Mouse (Mus musculus): ENCODE measurements around the gene Mrgprg. TPM values are rescaled to one million over a fixed set of nuclear protein-coding genes. Genes with fewer than 3 reads are reported as not detected.

Mrgprg gene
- total RNA-seq, 1 experiment from 2014 or later: 0.27 TPM

DNA sequence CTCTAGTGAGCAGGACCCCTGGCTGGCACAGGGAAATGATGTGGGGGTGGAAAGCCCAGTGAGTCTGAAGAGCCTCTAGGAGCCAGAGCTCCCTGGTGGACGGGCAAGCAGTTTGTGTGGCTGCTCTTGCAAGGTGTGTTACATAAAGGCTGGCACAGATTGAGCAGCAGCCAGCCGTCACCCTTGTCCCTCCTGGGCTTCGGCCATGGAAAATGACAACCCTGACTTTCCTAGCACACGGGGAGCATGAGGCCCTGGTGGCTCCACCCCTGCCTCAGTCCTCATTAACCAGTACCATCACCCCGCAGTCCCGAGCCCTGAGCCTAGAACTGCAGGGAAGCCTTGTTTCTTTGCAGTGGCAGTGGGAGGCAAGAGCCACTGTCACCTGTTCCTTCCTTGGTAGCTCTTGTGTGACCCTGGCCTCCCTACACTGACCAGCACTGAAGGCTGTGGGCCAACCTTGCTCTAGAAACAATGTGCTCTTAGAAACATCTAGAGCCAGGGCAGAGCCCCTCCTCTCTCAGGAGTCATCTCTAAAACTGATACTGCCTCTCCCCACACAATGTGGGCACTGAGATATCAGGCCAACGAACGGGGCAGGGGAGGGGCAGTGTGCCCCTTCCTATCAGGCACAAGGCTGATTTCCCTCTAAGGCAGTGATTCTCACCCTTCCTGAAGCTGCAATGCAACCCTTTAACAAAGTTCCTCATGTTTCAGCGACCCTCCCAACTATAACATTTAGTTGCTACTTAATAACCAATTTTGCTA lies 11.3 kb downstream of the Mrgprg start:
- no peak for DNase-seq

GRCm38 (mm10) chr7:143753990-143754715 lies 12.6 kb downstream of the Mrgprg start:
- DNase-seq: peak; percentile 65

DNA sequence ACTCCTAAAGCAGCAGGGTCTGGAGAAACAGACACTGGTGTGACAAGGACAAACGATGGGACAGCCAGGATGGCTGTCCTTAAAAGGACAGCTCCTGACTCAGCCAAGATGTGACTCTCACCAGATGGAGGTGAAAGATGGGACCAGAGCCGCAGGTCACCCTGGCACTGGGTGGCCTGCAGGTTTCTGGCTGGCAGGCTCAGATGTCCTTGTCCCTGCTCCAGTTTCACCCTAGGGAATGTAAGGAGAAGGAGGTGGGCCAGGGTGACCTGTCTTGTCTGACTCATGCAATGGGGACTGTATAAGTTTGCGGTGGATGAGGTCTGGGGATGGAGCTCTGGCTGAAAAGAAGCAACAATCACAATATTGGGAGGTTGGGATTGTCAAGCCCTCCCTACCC lies 14.2 kb downstream of the Mrgprg start:
- no peak for DNase-seq

DNA sequence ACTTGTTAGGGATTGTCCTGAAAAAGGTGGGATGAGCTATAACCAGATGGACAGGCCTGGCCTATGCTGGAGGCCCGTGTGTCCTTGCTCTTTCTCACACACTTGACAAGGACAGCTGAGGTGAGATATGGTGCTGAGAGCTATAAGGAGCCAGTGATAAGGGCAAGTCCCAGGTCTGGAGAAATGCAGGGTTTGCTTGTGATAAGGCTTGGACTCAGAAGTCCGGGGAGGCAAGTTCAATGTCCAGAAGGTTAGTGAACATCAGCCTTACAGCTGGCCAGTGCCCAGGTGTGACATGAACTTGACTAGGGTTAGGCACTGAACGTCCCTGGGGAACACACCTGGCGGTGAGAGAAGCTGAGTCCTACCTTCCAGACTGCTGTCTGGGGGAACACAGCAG lies 14.7 kb downstream of the Mrgprg start:
- DNase-seq: no peak

DNA sequence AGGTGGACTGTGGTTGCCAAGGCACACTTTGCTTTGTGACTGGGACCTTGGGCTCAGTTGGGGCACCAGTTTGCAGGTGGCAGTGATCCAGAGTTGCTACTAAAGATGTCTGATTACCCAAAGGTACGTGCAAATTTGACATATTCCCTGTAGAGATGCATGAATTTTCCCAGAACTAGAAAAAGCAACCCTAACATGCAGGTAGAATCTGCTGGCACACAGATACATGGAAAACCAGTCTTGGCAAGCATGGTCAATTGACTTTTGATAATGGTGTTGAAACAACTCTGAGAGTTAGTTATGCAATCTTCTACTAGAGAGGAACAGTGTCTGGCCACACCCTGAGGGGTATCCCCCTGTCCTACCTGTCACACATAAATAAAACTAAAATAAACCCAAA lies 15.4 kb downstream of the Mrgprg start:
- no peak for DNase-seq

GRCm38 (mm10) chr7:143749045-143749444 lies 17.7 kb downstream of the Mrgprg start:
- no peak for DNase-seq

GRCm38 (mm10) chr7:143748041-143748868 lies 18.5 kb downstream of the Mrgprg start:
- peak; percentile 89 for DNase-seq

- no peak for DNase-seq
Measured at GRCm38 (mm10) chr7:143740653-143741052, 26.1 kb downstream of the Mrgprg start.

GRCm38 (mm10) chr7:143739511-143740461 lies 27.0 kb downstream of the Mrgprg start:
- DNase-seq: peak; percentile 88

DNA sequence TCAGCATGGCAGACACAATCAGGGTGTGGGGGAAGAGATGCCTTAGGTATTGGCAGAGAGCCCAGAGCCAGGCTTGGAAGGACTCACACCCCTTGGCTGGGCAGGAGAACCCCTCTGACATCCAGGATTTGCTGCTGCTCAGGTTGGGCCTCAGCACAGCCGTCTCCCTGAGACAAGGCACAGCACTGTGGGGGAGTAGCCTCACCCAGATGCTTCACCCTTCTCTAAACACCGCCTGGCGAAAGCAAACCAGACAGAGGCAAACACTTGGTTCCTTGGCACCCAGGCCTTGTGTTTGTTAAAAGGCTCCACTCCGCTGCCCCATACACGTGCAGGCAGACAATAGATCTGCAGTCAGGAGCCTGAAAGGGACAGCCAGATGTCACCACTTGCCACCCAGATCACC lies 28.2 kb downstream of the Mrgprg start:
- DNase-seq: no peak

DNA sequence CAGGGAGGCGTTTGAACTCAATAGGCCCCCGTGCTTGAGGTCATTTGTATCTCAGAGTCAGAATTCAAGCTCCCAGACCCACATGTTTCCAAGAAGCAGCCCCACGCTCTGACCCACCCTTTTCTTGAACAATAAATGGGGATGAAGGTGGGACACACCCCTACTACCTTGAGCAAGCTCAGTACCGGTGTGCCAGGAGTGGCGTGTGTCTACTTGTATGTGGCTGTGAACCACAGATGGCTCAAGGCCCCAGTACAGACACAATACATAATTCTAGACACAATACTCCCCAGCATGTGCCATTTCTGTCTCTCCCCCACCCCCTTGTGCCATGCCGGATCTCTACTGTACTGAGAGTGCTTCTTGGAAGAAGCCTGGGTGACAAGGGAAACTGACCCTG lies 28.6 kb downstream of the Mrgprg start:
- no peak for DNase-seq

DNA sequence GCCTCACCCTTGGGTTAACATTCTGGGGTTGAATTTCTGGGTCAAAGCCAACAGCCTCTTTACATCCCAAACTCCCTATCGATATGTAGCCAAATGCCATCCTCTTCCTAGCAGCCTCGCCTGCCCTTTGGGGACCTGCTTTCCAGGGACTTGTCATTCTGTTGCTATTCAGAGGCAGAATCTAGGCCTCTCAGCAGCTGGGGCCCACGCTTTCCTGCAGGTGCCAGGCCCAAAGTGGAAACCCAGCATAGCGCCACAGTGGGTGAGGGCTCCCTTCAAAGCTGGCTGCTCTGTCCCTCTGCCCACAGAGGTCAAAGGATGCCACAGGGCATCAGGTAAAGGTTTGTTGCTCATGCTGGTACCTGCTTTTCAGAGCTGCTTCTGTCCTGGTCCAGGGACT lies 33.0 kb downstream of the Mrgprg start:
- DNase-seq: no peak

GRCm38 (mm10) chr7:143729886-143730285 lies 36.9 kb downstream of the Mrgprg start:
- DNase-seq: no peak

DNA sequence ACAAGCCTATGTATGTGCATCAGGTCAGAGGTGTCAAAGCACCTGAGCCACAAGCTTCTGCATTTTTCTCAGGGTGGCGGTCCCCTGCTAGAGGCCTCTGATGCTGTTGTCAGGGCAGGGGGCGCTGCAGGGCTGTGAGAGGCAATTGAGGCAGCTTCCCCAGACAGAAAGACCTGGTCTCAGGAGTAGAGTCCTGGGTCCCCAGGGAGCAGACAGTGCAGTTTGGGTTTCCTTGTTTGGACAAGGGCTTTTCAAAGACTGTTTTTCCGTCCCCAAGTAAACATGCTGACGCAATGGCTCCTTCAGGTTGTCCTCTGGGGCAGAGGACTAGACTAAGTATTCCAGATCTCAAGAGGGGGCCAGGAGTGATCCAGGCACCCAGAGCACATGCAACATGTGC lies 40.4 kb downstream of the Mrgprg start:
- no peak for DNase-seq

GRCm38 (mm10) chr7:143723841-143724240 lies 43.0 kb downstream of the Mrgprg start:
- no peak for DNase-seq

DNA sequence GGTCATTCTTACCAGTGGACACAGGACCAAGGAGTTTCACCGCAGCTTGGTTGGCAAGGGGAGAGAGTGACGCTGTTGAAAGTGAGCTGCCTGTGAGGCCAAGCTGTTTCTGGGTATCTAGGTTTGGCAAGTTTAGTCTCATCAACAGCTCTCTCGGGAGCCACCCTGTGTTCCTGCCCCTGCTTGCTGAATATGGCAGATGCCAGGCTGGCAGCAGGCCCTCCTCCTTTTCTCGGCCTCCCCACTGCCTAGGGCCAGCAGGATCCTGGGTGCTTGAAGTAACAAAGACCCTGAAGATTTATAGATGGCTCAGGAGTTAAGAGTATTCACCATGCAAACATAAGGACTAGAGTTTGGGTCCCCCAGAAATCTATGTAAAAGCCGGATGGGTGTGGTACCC lies 44.1 kb downstream of the Mrgprg start:
- no peak for DNase-seq

DNA sequence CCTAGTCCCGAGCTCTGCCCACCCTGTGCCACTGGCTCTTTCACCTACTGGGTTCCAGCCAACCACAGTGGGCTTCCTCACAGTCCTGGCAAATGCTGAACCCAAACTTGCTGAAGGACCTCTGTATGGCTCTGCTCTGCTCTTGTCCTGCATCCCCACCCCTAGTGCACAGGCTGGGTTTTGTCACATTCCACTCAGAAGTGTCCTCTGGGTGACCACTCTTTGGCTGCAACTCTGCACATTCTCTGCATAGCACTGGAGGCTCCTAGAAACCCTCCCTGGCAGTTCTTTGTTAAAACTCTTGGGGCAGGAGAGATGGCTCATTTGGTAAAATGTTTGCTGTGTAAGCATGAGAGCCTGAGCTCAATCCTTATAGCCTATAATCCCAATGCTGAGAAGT lies 49.0 kb downstream of the Mrgprg start:
- no peak for DNase-seq

Measured in adrenal gland, postnatal 25 days (tissue).